Mouse (Mus musculus) kidney, adult 2 months (tissue): ENCODE measurements around the gene Prss36.

Source experiments
- CTCF ChIP-seq: fragments of 200-500 bp; conservative IDR thresholded peaks from 2 replicates; pipeline ENCODE4 v1.5.1; 2011; ENCODE audit warnings: low read depth, mild to moderate bottlenecking, control low read depth, low read length, moderate library complexity, mixed read lengths; ENCODE audit not compliant: insufficient read depth, insufficient read length
- POLR2A ChIP-seq: fragments of 200-500 bp; IDR thresholded peaks from one replicate; pipeline ENCODE4 v1.6.1; 2011; ENCODE audit warnings: low read depth, low read length, control low read depth

GRCm38 (mm10) chr7:127952864-127953581 lies 6.5 kb upstream of the Prss36 start:
- TF ChIP-seq CTCF (no peak), POLR2A (no peak)
